Mouse (Mus musculus): ENCODE results near the gene Il12rb2. TPM values are rescaled to one million over a fixed set of nuclear protein-coding genes. Genes with fewer than 3 reads are reported as not detected.

The Il12rb2 gene
- total and polyA plus RNA-seq, 3 experiments = 0.11 to 0.19 TPM; not detected in 1

GRCm38 (mm10) chr6:67421761-67422160 is 45.8 kb upstream of the Il12rb2 start (continued):
- TF ChIP-seq CHD2 (IDR thresholded peaks at IDR 0.05; ENCODE audit: low read length) (no peak), BHLHE40 (IDR thresholded peaks at IDR 0.05; ENCODE audit: borderline replicate concordance, low read depth, low read length) (no peak), ZNF384 (IDR thresholded peaks at IDR 0.05; ENCODE audit: low read depth, low read length) (no peak)

- H3K27ac ChIP-seq (ENCODE audit: control insufficient read depth, low read depth, low read length) = no peak overlapping the region
- H3K4me3 ChIP-seq (ENCODE audit: control insufficient read depth in 1 of 2, insufficient read depth in 1 of 2, low read depth in 2 of 2, low read length in 2 of 2) = no peak overlapping the region
- no peaks in the 10 kb centered on the region; a peak in 1 of 4 replicates for H3K27me3 ChIP-seq (ENCODE audit: control insufficient read depth in 1 of 2, insufficient read depth in 2 of 2, low read length in 2 of 2)
- no peak overlapping the region for H3K9ac ChIP-seq (ENCODE audit: control insufficient read depth, low read depth, low read length, poor library complexity, severe bottlenecking)
- H3K79me2 ChIP-seq (ENCODE audit: control insufficient read depth, insufficient read depth, low read length, poor library complexity) = no peaks in the 10 kb centered on the region
- TF ChIP-seq MYB (IDR thresholded peaks at IDR 0.05; ENCODE audit: low read depth, low read length) (no peak), EP300 (IDR thresholded peaks at IDR 0.05; ENCODE audit: low read depth in 1 of 2, low read length in 2 of 2) (no peak), TBP (IDR thresholded peaks at IDR 0.05; ENCODE audit: low read depth, low read length) (no peak), MAZ (IDR thresholded peaks at IDR 0.05; ENCODE audit: low read depth, low read length) (no peak), HCFC1 (IDR thresholded peaks at IDR 0.05; ENCODE audit: low read depth, low read length) (no peak), NELFE (IDR thresholded peaks at IDR 0.05; ENCODE audit: low read depth, low read length) (no peak), POLR2A (IDR thresholded peaks at IDR 0.05; ENCODE audit: control insufficient read depth in 1 of 2, insufficient read depth in 1 of 2, low read depth in 1 of 2, low read length in 2 of 2, poor library complexity in 1 of 2) (no peak), USF1 (IDR thresholded peaks at IDR 0.05; ENCODE audit: low read depth, low read length) (no peak), TAL1 (IDR thresholded peaks at IDR 0.05; ENCODE audit: low read length) (no peak), TCF12 (IDR thresholded peaks at IDR 0.05; ENCODE audit: low read depth, low read length) (no peak), CHD1 (IDR thresholded peaks at IDR 0.05; ENCODE audit: low read depth, low read length) (no peak), CHD2 (IDR thresholded peaks at IDR 0.05; ENCODE audit: low read length) (no peak)
- no peaks in the 10 kb centered on the region for H3K4me1 ChIP-seq (ENCODE audit: control insufficient read depth in 1 of 2, insufficient read depth in 2 of 2, low read length in 2 of 2)
- H3K9me3 ChIP-seq (replicated peaks; ENCODE audit: insufficient read depth, low read length) = no peaks in the 10 kb centered on the region
- no peak for DNase-seq (ENCODE audit: low read depth, low spot score)
- no peaks in the 10 kb centered on the region for H3K36me3 ChIP-seq (ENCODE audit: control insufficient read depth in 1 of 2, insufficient read depth in 2 of 2, low read length in 2 of 2)
Measured at GRCm38 (mm10) chr6:67416557-67416956, 40.6 kb upstream of the Il12rb2 start.

- no peak overlapping the region for H3K9ac ChIP-seq (ENCODE audit: control insufficient read depth, low read depth, low read length, poor library complexity, severe bottlenecking)
- H3K79me2 ChIP-seq (ENCODE audit: control insufficient read depth, insufficient read depth, low read length, poor library complexity) = no peaks in the 10 kb centered on the region
- H3K9me3 ChIP-seq (replicated peaks; ENCODE audit: insufficient read depth, low read length) = no peaks in the 10 kb centered on the region
- H3K27ac ChIP-seq (ENCODE audit: control insufficient read depth, low read depth, low read length) = no peak overlapping the region
- no peak for DNase-seq (ENCODE audit: low read depth, low spot score)
- no peaks in the 10 kb centered on the region for H3K36me3 ChIP-seq (ENCODE audit: control insufficient read depth in 1 of 2, insufficient read depth in 2 of 2, low read length in 2 of 2)
- no peak overlapping the region for H3K4me3 ChIP-seq (ENCODE audit: control insufficient read depth in 1 of 2, insufficient read depth in 1 of 2, low read depth in 2 of 2, low read length in 2 of 2)
- no peaks in the 10 kb centered on the region for H3K4me1 ChIP-seq (ENCODE audit: control insufficient read depth in 1 of 2, insufficient read depth in 2 of 2, low read length in 2 of 2)
- TF ChIP-seq ZKSCAN1 (IDR thresholded peaks at IDR 0.05; ENCODE audit: low read depth, low read length) (no peak), KAT2A (conservative IDR thresholded peaks at IDR 0.05; ENCODE audit: low read depth, low read length) (no peak), TAL1 (IDR thresholded peaks at IDR 0.05; ENCODE audit: low read length) (no peak), JUND (IDR thresholded peaks at IDR 0.05; ENCODE audit: low read depth, low read length) (no peak), GABPA (IDR thresholded peaks at IDR 0.05; ENCODE audit: low read depth, low read length) (no peak), UBTF (IDR thresholded peaks at IDR 0.05; ENCODE audit: borderline replicate concordance, insufficient read depth, low read depth, low read length) (no peak), E2F4 (IDR thresholded peaks at IDR 0.05; ENCODE audit: borderline replicate concordance, low read depth, low read length) (no peak), HCFC1 (IDR thresholded peaks at IDR 0.05; ENCODE audit: low read depth, low read length) (no peak), ZNF384 (IDR thresholded peaks at IDR 0.05; ENCODE audit: low read depth, low read length) (no peak), EP300 (IDR thresholded peaks at IDR 0.05; ENCODE audit: low read depth in 1 of 2, low read length in 2 of 2) (no peak), SIN3A (IDR thresholded peaks at IDR 0.05; ENCODE audit: low read length) (no peak), POLR2AphosphoS2 (IDR thresholded peaks at IDR 0.05; ENCODE audit: low read length) (no peak), CTCF (IDR thresholded peaks at IDR 0.05 in 2 of 3, conservative IDR thresholded peaks at IDR 0.05 in 1 of 3; ENCODE audit: control insufficient read depth in 1 of 3, insufficient read depth in 1 of 3, low read depth in 2 of 3, low read length in 3 of 3, poor library complexity in 1 of 3, severe bottlenecking in 1 of 3) (no peak), ETS1 (IDR thresholded peaks at IDR 0.05; ENCODE audit: low read depth, low read length) (no peak), SMC3 (IDR thresholded peaks at IDR 0.05; ENCODE audit: low read depth, low read length) (no peak), MAX (IDR thresholded peaks at IDR 0.05; ENCODE audit: low read length) (no peak)
- H3K27me3 ChIP-seq (ENCODE audit: control insufficient read depth in 1 of 2, insufficient read depth in 2 of 2, low read length in 2 of 2) = no peaks in the 10 kb centered on the region; a peak in 1 of 4 replicates
Measured at GRCm38 (mm10) chr6:67415276-67415675, 39.3 kb upstream of the Il12rb2 start.

Data from MEL (cell line).